Mouse (Mus musculus): ENCODE measurements at regions not wholly inside any gene's neighbourhood (a gene's known extent, or its start where the extent isn't known, plus 50 kb on each side); places are given as distances from the start of the nearest gene placed in this dataset.
"Not testable (repeated sequence)": the region's sequence is repeated elsewhere in the genome, so short reads cannot be mapped to it uniquely, and the experiment has no call there.

DNA sequence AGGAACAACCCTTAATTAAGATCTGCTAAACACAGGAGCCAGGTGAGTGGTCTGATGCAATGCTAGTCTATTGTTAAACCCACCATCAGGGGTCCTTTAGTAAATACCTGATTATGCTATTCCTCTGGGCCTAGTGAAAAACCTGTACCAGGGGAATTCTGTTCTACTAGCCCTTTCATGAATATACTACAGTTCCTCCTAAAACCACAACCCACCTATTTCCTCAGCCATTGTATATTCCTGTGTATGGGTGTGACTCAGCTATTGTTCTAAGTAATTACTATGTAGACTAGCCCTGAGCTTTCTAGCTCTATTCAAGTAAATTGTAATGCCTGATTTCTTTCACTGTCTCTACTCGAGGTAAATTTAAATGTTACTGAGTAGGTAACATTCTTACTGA, 57.0 kb upstream of the Egfem1 start:
- DNase-seq (ENCODE audit: low spot score in 2 of 2): not testable (repeated sequence)

- no peak for DNase-seq (ENCODE audit: low spot score in 2 of 2)
These were observed 54.1 kb upstream of the Egfem1 start for GRCm38 (mm10) chr3:29027726-29028125.

DNA sequence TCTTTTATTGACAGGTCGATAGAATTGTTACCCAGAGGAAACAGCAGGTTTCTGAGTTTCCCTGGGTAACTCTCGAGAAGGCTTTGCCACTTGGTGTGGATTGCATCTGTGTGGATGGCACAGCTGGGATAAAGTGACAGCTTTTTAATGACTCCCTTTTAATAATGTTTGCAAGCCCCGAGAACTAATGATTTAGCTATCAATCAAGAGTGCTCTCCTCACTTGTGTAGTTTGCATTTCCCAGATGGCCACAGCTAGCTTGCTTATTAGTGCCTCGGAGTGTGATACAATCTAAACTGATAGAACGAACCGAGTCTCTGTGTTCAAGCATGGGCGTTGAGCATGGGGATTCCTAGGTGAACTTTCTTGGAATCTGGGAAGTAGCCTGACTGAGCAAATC, 51.0 kb upstream of the Egfem1 start:
- DNase-seq (ENCODE audit: low spot score in 2 of 2): no peak

DNA sequence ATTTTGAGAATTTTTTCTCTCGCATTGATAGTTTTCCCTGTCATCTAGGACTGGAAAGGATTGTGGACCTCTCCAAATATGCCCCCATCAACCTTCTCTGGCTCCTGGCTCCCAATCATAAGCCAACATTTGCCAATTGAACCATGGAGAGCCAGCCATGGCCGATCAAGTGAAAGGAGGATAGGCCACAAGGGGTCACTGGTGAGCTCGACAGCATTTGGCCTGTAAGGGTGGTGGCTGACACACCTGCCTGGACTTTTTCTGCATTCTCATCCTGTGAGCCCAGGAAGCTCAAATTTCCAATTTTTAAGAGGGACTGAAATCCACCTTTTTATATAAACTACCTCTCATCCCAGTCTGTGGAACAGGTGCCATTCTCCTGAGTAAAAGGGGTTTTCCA, 50.0 kb upstream of the Egfem1 start:
- DNase-seq (ENCODE audit: low spot score in 2 of 2): peak; percentile 5 to 7

Data from urinary bladder, postnatal 36 days (tissue).